Mouse (Mus musculus) 3T3-L1 (cell line): ENCODE measurements around the gene Plekha7.
"Not testable (repeated sequence)": the region's sequence is repeated elsewhere in the genome, so short reads cannot be mapped to it uniquely, and the experiment has no call there.

ENCODE experiments used
- DNase-seq: peaks from one replicate; pipeline ENCODE4 v3.0.0-alpha.2; 2015; ENCODE audit warnings: low read depth, low spot score

Gene Plekha7

DNA sequence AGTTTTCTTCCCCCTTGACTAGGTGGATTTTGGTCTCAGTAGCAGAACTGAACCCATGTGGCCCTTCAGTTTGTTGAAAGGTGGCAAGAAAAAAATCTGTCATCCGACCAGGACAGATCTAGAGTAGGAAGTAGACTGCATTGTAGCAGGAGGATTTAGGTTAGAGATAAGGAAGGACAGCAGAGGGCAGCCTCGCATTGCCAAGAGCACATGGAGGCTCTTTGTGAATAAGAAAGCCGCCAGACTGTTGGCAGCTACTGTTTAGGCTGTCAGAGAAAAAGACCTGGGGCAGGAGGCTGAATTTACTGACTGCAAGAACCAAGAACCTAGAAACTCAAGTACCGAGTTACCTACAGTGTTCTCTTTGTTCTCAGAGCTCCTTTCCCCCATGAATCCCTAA is 176.8 kb downstream of the Plekha7 start:
- peak; percentile 48 for DNase-seq

DNA sequence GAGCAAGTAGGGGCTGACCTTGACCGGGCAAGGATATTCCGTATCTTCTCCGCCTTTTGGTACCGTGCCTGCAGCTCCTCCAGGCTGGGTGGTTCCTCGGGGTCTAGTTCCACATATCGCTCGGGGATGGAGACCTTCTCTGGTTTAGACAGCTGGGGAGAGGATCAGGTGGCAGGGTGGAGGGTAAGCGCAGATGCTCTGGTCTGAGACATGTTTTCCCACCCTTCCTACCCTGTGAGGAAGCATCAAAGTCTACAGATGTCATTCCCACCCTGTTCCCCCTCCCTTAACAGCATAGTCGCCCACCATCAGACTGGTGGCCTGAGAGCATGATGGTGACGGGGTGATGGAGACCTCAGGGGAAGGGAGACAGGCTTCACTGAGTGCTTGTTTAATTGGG is 178.8 kb downstream of the Plekha7 start:
- no peak for DNase-seq

DNA sequence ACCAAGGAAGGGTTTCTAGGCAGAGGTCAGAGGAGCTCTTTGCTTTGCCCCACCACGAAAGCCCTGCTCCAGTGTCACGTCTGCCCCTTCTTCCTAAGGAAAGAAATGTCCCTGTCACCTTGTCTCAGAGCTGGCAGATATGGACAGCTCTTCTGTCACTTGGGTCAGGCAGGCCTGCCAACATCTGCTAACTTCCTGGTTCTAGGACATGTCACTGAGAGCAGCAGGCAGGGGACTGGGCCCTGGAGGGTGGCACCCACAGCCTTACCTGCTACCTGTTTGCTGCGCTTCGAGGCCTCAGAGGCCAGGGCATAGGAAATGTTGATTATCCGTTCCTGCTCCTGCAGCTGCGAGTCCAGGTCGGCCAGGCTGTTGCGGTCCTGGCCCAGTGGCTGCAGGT is 179.9 kb downstream of the Plekha7 start:
- no peak for DNase-seq

DNA sequence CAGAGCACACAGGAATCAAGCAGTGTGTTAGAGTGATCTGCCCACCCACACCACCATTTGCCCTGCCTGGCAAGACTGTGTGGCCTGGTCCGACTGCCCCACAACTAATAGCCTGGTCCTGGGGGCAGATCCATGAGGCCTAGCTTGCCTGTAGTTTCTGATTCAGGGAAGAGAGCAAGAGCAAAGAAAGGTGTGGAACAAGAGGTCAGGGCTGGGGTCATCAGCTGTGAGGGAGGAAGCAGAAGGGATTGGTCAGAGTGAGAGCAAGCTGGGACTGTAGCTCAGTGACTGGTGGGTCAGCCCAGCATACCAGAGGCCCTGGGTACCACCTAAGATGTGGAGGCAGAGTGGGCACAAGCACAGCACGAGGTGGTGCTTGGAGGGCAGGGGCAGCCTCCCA is 181.1 kb downstream of the Plekha7 start:
- no peak for DNase-seq

DNA sequence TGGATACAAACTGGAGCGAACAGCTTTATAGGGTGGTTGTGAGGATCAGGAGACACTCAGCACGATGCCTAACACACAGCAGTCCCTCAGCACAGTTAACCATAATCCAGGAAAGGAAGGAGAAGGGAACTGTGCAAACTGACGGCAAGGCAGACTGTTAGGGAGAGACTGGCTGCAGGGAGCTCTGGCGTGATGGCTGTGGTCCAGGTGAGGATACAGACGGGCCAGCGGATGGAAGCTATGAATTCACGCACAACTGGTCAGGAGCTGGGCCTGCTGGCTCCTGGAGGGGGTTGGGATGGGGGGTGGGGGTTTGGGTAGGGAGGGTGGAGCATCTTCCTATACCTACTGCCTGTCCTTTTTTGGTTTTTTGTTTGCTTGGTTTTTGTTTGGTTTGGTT is 182.5 kb downstream of the Plekha7 start:
- no peak for DNase-seq

DNA sequence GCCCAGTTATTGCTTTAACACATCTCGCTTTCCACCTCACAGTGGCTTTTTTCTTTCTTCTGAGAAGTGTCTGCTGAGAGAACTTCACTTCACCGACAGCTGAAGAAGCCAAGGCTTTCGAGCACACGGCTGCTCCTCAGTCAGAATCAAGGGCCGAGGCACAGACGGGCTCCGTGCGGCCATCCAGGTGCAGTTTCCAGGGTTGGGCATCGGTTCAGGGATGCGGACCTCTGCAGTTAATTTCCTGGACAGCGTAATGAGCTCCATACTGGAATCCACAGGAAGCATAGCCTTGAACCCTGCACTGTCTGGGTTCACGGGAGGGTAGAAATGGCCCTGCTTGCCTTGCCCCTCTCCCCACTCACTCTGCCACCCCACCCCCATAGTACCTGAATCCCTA is 184.1 kb downstream of the Plekha7 start:
- no peak for DNase-seq

DNA sequence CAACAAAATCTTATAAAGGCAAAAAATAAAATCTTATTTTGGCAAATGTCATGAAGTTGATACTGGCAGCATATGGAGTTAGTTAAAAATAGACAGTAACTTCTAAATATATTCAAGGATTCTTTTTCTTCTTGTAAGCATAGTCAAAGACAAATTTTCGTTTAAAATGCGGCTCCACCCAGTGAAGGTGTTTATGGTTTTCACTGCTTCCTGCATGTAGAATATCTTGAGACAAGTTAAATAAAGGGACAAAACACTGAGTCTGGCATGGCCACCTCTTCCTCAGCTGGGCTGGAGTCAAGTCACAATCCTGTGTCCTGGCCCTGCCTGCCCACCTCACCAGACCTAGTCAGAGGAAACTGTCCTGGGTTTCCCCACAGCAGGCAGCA is 184.6 kb downstream of the Plekha7 start:
- DNase-seq, result no peak

DNA sequence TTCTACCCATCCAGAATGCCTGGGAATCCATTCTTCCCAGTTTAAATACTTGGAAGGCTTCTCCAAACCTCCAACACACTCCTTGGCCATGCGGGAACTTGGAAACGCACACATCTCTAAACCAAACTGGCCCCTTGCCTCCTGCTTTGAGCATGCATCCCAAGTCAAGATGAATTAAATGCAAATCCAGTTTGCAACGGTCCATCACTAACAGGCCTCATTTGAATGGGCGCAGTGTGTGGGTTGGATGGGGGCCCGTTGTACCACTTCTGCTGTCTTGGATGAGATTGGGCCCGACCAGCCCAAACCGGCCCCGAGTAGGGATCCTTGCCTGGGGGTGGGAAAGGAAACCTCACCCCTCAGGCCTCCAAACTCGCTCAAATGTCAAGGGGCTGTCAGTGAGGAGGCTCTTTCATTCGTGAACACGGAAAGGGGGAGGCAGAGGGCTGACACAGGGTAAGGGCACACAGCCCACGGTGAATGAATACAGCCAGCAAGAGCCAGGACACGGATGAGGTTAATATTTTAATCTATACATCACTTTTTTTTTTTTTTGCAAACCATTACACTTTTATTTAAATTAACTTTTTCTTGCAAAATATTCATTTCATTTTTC is 185.1 kb downstream of the Plekha7 start:
- DNase-seq, result no peak

DNA sequence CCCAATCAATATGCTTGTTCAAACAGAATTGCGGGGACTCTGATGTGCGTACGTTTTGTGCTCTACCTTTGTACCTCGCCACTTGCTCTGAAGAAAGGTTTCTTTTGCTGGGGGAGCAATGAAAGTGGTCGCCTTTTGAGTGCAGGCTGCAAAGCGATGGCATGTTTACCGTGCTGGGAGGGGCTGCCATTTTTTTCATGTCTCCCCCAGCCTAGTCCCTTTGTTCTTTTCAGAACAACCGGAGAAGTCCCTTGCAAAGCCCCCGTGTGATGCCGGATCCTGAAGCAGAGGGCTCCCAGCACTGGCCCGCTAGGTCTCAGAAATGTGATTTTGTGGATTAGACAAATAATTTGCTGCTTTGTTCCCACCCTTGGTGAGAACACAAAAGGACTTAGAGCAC is 187.0 kb downstream of the Plekha7 start:
- DNase-seq, result no peak

DNA sequence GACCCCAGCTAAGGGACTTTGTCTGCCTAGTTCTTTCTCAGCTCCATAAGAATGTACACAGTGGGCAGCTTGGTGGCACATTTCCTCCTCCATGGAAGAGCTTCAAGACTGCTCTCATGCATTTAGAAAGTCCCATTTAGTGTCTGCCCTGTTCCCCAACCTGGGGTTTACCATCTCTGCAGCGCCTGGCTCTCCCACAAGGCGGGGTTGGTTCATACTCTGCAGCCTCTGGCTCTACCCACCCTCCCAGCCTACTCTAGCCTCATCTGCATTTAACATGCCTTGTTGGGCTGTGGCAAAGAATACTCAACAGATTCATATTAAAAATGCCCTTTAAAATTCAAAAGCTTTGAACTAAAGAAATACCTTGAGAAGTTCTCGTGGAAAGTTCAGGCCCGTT is 187.4 kb downstream of the Plekha7 start:
- no peak for DNase-seq

DNA sequence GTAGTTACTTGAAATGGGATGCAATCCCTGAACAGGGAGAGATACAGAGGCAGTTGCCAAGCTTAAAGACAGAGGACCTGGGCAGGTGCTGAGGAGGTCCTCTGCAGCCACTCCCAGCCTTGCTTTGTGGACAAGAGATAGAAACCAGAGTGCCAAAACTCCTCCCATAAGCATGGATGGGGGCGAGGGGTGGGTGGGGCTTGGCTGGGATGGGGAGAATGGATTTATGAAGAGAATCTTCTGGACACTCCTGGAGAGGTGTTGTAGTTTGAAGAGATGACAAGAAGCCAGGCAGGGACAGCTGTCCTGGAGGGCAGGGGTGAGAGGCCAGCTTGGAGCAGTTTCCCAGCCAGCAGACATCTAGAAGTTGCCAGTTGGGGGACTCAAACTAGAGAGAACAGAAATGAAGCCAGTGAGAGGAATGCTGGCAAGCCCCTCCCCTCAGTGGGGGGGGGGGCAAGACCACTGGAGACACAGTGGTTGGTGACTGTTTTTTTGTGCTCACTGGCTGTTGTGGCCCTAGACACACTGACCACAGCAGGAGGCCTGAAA is 188.8 kb downstream of the Plekha7 start:
- no peak for DNase-seq

DNA sequence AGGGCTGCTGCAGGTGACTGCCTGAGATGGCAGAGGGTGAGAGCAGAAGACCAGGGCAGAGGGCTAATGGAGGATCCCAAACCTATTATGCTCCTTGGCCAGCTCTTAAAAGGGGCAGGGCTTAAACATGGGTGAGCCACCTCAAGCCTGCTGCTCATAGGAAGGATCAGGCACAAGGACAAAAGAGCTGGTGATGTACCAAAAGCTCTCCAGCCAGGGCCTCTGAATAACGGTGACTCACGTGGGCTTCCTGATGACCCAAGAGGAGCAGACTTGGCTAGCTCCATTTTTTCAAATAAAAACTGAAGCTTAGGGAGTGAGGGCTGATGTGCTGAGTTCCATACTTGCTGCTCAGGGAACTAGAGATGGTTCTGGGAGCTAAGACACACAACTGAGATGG is 192.2 kb downstream of the Plekha7 start:
- peak; percentile 53 for DNase-seq

DNA sequence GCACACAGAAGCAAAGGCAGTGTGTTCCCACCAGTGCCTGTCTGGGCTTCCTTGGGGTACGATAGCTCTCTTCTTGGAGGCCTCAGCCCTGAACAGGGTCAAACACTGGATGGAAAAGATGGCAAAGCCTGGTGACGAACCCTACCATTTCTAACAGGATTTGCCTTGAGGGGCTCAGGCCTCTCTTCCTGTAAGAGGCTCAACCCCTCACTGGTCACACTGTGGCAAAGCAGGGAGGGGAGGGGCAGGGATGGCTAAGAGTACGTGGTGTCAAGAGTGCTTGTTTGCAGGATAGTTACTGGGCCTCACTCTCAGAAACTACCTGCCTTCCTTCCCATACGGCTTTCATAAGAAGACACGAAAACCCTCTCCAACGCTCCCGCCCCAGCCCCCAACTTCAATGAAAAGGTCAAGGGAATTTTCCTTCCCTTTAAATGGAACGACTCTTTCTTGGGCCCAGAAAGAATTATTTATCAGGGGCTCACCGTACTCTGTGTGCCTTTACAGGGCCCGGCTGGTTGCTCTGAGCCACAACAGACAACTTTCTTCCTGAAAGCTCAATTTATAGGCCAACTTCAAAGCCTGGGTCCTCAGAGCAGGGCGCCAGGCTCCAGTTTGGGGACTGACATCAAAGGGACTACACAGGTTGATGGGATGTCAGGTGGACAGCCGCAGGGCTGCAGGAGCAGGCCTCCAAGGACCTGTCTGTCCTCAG is 192.8 kb downstream of the Plekha7 start:
- DNase-seq, result no peak

DNA sequence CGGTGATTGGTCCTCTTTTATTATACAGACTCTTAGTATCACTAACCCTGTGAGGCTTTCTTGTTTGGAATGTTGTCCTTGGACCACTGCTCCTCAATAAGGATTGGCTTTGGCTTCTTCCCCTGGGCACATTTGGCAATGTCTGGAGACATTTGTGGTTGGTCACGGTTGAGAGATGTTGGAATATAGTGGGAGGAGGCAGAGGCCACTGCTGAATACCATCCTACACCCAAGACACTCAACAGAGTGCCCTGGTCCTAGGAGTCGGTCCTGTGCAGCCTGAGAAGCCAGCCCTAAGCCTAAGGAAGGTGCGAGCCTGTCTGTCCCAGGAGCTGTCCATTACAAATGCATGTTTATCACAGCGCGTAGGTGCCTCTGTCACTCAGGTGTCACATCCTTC is 196.6 kb downstream of the Plekha7 start:
- no peak for DNase-seq

DNA sequence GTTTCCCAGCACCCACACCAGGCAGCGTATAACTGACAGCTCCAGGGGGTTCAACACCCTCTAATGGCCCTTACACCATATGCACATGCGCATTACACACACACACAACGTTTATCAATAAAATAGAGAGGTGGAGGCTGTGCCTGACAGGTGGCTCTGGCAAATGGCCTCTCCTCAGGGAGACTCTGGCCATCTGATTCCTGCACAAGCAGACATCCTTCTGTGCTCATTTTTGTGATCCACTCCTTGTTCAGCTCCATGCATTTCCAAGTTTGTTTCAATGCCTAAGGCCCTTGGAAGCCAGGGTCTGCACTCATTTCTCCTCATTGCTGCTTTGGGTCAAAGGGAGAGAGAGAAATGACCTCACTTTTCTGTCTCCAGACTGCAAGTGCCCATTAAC is 197.5 kb downstream of the Plekha7 start:
- DNase-seq, result no peak

DNA sequence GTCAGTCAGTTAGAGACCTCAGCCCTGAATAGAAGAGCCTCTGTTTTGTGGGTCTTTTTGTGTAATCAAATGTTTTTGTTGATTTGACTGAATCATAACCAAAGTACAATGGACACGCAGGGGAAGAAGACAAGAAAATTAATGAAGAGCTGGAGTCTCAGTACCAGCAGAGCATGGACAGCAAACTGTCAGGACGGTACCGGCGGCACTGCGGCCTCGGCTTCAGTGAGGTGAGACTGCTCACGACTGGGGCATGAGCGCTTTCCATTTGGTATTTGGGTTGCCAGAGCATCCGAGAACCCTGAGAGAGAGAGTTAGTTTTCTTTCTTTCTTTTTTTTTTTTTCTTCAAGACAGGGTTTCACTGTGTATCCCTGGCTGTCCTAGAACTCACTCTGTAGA is 205.1 kb downstream of the Plekha7 start:
- DNase-seq, result no peak

DNA sequence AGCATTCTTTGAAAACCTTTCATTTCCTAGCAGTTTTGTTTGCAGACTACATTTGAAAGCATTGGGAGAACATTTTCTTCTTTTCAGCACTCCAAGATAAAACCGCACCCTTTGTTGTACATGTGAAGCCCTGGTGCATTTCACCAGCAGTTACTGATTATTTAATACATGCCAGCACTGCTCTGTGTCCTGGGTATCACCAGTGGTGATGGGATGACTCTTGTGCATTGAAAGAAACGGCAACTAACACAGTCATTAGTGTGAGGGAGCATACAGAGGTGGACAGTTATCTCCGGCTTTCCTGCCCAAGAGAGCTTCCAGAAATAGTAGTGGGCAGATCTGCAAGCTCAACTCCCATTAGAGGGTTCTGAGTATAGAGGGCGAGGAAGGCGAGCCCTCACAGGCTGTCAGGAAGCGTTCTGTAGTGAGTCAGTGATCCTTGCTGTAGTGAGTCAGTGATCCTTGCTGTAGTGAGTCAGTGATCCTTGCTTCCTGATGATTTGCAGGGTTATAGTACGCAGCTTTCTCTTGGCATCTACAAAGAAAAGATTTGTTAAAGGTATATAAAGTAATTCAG is 208.1 kb downstream of the Plekha7 start:
- peak; percentile 83 for DNase-seq

DNA sequence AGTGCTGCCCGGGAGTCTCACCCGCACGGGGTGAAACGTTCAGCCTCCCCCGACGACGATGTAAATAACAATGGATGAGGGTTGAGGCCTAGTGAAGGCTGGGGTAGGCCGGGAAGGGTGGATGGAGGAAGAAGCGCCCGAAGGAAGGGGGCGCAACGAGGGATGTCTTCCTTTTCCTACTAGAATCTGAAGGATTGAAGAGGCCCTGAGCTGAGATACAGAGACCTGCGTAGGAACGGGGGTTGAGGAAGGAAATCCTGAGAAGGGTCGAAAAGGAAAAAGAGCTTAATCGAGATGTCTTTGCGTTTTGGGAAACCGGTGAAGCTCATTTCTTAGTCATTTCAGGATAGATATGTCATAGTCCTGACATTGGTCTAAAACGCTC is 214.7 kb downstream of the Plekha7 start:
- no peak for DNase-seq

DNA sequence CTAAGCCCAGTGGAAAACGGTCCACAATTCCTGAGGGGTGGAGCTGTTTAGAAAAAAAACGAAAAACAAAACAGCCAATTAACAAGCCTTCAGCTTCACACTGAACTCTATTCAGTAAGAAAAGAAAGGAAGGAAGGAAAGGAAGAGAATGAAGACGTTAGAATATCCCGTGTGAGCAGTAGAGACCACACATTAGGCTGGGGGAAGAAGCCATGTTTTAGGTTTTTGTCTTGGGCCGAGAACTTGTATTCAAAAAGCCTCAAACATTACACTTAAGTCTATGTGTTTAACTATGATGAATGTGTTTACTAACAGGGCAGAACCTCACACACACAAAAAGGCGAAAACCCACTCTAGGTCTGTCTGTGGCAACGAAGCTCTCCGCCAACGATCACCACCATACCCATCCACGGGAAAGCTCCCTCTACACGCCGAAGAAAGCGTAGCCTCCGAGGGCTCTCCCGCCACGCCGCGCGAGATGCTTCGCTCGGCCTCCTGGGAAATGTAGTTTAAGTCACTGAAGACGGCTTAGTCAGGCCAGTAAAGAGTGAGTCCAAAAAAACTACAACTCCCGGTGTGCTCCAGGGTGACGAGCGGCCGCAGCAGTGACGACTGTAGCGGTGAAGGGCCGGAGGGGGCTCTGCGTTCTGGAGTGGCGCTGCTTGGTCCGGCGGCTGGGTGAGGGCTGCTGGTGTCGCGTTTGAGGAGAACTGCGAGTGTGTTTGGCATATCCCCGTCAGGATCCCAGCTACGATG is 215.3 kb downstream of the Plekha7 start:
- peak; percentile 94 for DNase-seq

DNA sequence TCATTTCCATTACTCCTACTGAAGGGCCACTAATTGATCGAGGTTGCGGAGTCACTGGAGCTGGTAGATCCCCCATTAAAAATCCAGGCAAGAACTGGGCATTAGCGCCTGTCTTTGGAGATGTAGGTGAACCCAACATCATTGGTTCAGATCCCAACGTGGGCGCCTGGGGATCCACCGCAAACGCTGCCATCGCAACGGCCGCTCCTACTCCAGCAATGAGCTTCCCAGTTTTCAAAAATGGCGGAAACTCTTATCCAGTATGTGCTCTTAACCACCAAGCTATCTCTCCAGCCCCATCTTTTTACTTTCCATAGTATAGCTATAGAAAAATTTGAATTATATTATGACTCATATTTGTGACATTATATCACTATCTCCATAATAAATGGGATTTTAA is 223.8 kb downstream of the Plekha7 start, which contains the start of gene Gm4353:
Gm4353 (minus strand) TSS at position 270 of the 400 bp plus-strand sequence.
- DNase-seq, result not testable (repeated sequence)
